Mouse (Mus musculus) bone marrow, adult 2 months (tissue): ENCODE measurements at regions not wholly inside any gene's neighbourhood (a gene's known extent, or its start where the extent isn't known, plus 50 kb on each side); places are given as distances from the start of the nearest gene placed in this dataset.

Experiments used
- H3K27ac ChIP-seq: fragments of 200-500 bp; 2 replicates; pipeline ENCODE4 v1.5.1; 2012; ENCODE audit warnings: low read depth, mild to moderate bottlenecking, control low read depth, inconsistent platforms, low read length; ENCODE audit not compliant: control insufficient read depth, poor library complexity, insufficient read depth
- H3K4me1 ChIP-seq: fragments of 200-500 bp; 2 replicates; pipeline ENCODE4 v1.6.1; 2011; ENCODE audit warnings: low read length; ENCODE audit not compliant: control insufficient read depth, insufficient read depth
- H3K4me3 ChIP-seq: fragments of 200-500 bp; replicated peaks from 2 replicates; pipeline ENCODE3; 2011; ENCODE audit warnings: mild to moderate bottlenecking, low read depth, low read length, control low read depth; ENCODE audit not compliant: control insufficient read depth
- CTCF ChIP-seq: fragments of 200-500 bp; IDR thresholded peaks from 2 replicates; pipeline ENCODE4 v1.5.1; 2011; ENCODE audit warnings: low read length, control low read depth; ENCODE audit not compliant: control insufficient read depth, insufficient read depth
- POLR2A ChIP-seq: fragments of 200-500 bp; IDR thresholded peaks from 2 replicates; pipeline ENCODE4 v1.6.1; 2011; ENCODE audit warnings: low read depth, mild to moderate bottlenecking, control low read depth, low read length, borderline replicate concordance; ENCODE audit not compliant: control insufficient read depth
- WGBS: fragments of 180-500 bp; shearing (Covaris S2); methylation state at CpG from one replicate; pipeline ENCODE4 v1.1.7; 2018; 5-methylcytosine and 5-hydroxymethylcytosine counted together

DNA sequence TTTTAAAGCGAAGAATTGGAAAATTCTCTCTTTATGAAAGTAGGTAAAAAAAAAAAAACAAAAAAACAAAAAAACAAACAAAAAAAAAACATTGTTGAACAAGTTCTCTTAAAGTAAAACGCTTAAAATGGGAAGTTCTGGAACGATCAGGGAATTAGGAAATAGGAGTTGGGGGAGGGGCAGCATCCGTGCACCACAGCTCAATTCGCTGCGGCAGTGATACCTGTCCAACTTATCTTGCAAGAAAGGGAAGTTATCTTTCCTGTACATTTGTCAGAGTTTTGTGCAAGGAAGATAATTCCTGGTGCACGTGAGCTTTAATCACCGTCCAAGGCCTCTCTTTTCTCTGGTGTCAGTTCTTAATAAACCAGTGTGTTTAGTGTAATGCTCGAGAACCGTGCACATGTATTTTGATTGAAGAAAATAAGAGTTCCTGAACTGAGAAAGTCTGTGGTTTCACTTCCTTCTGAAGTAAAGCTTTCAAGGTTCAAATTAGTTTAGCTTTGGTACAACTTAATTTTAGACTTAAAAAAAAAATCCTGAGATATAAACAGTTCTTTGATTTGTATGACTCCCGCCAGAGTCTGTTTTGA is 158.3 kb upstream of the Fn1 start:
- H3K27ac ChIP-seq = no peak overlapping the region
- WGBS = 36% methylated on average over 11 of the region's 11 CpGs
- H3K4me3 ChIP-seq = no peak overlapping the region
- TF ChIP-seq POLR2A (no peak), CTCF (no peak)
- no peaks in the 10 kb centered on the region; the same call in 1 of the 2 replicates for H3K4me1 ChIP-seq

DNA sequence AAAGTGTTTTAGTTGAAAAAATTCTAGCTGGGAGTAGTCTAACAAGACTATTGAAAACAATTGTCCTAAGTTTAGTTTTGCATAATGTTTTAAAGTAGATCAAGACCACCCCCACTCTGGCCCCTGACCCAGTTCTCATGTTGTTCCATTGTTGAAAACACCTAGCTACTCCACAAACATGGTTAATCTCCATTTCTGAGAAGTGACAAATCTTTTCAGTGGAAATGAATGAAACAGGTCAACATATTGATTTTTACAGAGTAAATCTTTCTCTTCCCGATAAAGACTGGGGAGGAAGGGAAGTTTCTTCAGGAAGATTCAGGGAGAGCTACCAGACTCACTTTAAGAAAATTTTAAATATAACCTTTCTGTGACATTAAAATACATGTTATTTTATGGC is 155.0 kb upstream of the Fn1 start:
- H3K4me1 ChIP-seq = no peaks in the 10 kb centered on the region; the same call in 1 of the 2 replicates
- H3K4me3 ChIP-seq = no peak overlapping the region
- WGBS = 84% methylated on average over 1 of the region's 1 CpGs
- no peak for TF ChIP-seq CTCF
- no peak for TF ChIP-seq POLR2A
- no peak overlapping the region for H3K27ac ChIP-seq

DNA sequence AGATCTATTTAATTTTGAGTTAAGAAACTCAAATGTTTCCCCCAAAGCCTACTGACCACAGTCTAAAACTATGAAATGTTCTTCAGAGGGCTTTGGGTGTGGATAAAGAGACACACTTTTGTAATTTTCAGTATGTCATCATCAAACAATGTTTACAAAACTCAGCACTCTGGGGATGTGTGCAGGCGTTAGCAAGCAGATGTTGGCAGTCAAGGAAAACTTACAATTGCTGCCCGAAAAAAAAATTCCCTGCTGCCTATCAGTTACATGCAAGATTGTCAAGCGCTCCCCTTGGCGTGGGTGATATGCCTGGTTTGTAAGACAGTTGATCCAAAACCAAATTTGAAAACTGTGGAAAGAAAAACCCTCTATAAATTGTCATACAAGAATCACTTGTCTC is 154.6 kb upstream of the Fn1 start:
- 61% methylated on average over 4 of the region's 4 CpGs for WGBS
- Histone ChIP-seq H3K4me1 (no peaks in the 10 kb centered on the region; the same call in 1 of the 2 replicates), H3K27ac (no peak overlapping the region)

DNA sequence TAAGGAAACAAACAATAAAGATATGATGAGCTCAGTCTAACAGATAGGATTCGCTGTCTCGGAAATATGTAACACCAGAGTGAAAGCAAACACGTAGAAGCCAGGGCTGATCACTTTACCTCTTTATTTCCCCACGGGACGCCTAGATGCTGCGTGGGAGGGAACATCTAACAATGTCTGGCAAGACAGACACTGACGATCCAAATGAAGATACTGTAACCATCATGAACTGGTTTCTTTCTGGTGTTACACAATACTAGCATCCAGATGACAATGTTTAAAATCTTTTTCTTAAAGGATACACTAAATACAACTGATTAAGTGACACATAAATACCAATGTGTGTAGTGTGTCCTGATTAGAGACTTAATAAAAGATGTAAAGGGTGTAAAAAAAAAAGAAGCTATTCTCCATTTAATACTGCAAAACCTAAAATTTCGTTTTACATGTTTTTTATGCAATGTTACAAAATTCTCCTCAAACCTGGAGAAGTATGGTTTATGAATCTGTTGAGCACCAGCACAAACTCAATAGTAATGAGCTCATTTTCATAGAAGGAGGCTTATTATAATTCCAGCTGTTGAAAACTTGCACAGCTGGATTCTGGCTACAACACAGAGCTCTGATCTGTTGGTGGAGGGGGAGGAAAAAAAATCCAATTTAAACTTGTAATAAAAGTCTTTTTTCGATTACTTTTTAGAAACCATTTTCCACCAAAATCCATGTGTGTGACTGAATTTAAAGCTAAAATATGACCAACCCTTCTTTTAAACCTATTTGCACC is 148.5 kb upstream of the Fn1 start:
- H3K4me1 ChIP-seq = peaks cover 2% of the 10 kb centered on the region; the same call in 1 of the 2 replicates
- WGBS = 75% methylated on average over 9 of the region's 9 CpGs
- no peak overlapping the region for H3K27ac ChIP-seq
- H3K4me3 ChIP-seq = no peak overlapping the region
- TF ChIP-seq POLR2A (no peak), CTCF (no peak)

More for the DNA sequence above, 154.6 kb upstream of the Fn1 start:
- TF ChIP-seq POLR2A (no peak), CTCF (no peak)
- H3K4me3 ChIP-seq = no peak overlapping the region

DNA sequence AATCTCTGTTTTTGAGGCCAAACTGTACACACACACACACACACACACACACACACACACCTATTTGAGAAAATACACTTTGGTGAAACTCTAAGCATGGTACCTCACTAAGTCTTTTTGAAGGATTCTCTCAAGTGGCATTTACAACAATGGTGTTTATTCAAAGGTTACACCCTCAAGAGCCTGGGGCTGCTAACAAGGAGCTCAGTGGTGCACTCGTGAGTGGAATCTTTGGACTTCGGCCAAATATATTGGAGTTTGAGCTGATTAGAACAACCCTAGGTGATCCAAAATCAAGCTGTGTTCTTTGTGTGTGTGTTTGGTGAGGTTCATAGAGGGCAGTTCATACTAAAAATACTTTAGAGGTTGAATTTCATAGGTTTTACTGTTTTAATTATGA is 147.6 kb upstream of the Fn1 start:
- Histone ChIP-seq H3K27ac (no peak overlapping the region), H3K4me3 (no peak overlapping the region), H3K4me1 (peaks cover 2% of the 10 kb centered on the region; the same call in 1 of the 2 replicates)
- TF ChIP-seq CTCF (no peak), POLR2A (no peak)
- WGBS = 71% methylated on average over 2 of the region's 2 CpGs

DNA sequence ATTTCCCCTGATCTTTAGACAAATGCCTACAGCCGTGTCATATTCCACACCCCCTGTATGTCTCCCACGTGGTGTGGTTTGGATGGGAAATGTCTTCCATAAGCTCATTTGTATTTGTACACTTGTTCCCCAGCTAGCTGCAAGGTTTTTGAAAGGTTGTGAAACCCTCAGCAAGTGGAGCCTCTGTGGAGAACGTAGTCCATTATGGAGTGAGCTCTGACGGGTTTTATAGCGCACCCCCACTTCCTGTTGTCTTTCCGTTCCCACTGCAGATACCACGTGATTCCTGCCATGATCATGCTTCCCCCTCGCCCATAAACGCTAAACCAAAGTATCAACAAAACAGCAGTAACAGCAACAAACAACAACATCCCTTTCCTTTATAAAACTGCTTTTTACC is 145.6 kb upstream of the Fn1 start:
- no peak for TF ChIP-seq POLR2A
- TF ChIP-seq CTCF = no peak
- Histone ChIP-seq H3K4me1 (peaks cover 2% of the 10 kb centered on the region; the same call in 1 of the 2 replicates), H3K27ac (no peak overlapping the region), H3K4me3 (no peak overlapping the region)
- 42% methylated on average over 9 of the region's 9 CpGs for WGBS

DNA sequence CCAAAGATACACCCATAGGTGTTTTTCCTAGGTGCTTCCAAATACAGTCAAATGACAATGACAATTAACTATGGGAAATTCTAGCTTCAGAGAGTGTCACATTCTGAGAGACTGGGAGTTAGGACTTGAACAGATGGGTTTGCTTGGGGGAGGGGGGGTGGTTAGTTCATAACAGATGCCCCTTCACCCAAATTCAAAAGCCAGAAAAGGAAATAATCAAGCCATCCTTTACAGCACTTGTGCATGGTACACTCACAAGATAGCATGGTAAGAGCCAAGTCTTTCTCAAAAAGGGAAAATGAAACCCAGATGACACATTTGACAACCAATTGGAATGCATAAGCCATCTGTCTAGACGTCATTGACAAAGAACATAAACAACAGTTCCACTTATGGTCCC is 135.4 kb upstream of the Fn1 start:
- Histone ChIP-seq H3K4me1 (no peaks in the 10 kb centered on the region), H3K27ac (no peak overlapping the region), H3K4me3 (no peak overlapping the region)
- TF ChIP-seq POLR2A (no peak), CTCF (no peak)
- WGBS = 67% methylated on average over 1 of the region's 1 CpGs

DNA sequence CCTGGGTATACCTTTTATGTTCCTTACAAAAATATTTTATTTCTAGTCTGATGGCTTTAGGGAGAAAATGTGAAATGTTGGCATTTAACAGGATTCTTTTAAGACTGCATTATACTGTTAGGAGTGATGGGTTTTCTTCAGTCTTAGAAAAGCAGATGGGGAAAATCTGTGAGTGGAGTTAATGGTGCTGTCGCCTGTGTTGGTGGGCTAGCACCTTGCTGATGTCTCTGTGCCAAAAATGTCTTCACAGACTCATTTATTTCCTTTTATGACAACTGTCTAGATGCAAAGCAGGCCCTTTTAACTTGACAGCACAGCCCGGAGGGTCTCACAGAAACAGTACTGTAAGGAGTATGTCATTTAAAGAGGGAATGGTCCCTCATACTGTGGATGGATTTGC is 131.9 kb upstream of the Fn1 start:
- H3K4me3 ChIP-seq = no peak overlapping the region
- TF ChIP-seq CTCF (no peak), POLR2A (no peak)
- H3K4me1 ChIP-seq = no peaks in the 10 kb centered on the region
- no peak overlapping the region for H3K27ac ChIP-seq
- 79% methylated on average over 2 of the region's 2 CpGs for WGBS
